Mouse (Mus musculus) spleen, adult 2 months (tissue): Measurements from ENCODE around the gene Zfp764. TPM values are rescaled to one million over a fixed set of nuclear protein-coding genes. Genes with fewer than 3 reads are reported as not detected.
A peak's percentile ranks its signal among the peaks of the same experiment; 100 is the strongest.
"Not testable (repeated sequence)": the region's sequence is repeated elsewhere in the genome, so short reads cannot be mapped to it uniquely, and the experiment has no call there.

Experiments used
- DNase-seq, 2 experiments: peaks; one replicate each; pipeline versions ENCODE4 v3.0.0 to v3.0.0-alpha.2; 2012 to 2021; ENCODE audit warnings: low spot score in 2 of 2, low read depth in 1 of 2
- H3K27ac ChIP-seq: fragments of 200-500 bp; 2 replicates; pipeline ENCODE4 v1.5.1; 2012; ENCODE audit warnings: low read length, inconsistent platforms; ENCODE audit not compliant: insufficient read depth
- H3K27me3 ChIP-seq: fragments of 200-500 bp; 2 replicates; pipeline ENCODE4 v1.6.1; 2012; ENCODE audit warnings: mild to moderate bottlenecking, moderate library complexity, low read length, inconsistent platforms; ENCODE audit not compliant: control insufficient read depth, insufficient read depth
- H3K36me3 ChIP-seq: fragments of 200-500 bp; 2 replicates; pipeline ENCODE4 v1.6.1; 2012; ENCODE audit warnings: mild to moderate bottlenecking, low read length, inconsistent platforms; ENCODE audit not compliant: control insufficient read depth, insufficient read depth
- H3K4me1 ChIP-seq: fragments of 200-500 bp; 2 replicates; pipeline ENCODE4 v1.6.1; 2011; ENCODE audit warnings: inconsistent platforms; ENCODE audit not compliant: control insufficient read depth, insufficient read depth, insufficient read length
- H3K4me3 ChIP-seq: fragments of 200-500 bp; 2 replicates; pipeline ENCODE4 v1.5.1; 2011; ENCODE audit warnings: mild to moderate bottlenecking, inconsistent platforms; ENCODE audit not compliant: insufficient read depth, insufficient read length; ENCODE audit errors: extremely low read depth
- CTCF ChIP-seq: fragments of 200-500 bp; IDR thresholded peaks from 2 replicates; pipeline ENCODE4 v1.5.1; 2011; ENCODE audit warnings: mild to moderate bottlenecking, inconsistent platforms; ENCODE audit not compliant: insufficient read depth, insufficient read length, insufficient replicate concordance; ENCODE audit errors: extremely low read depth
- POLR2A ChIP-seq: fragments of 200-500 bp; IDR thresholded peaks from 2 replicates; pipeline ENCODE4 v1.6.1; 2011; ENCODE audit warnings: low read depth, low read length, inconsistent platforms
- WGBS: fragments of 180-500 bp; shearing (Covaris S2); methylation state at CpG from one replicate; pipeline ENCODE4 v1.1.7; 2018; 5-methylcytosine and 5-hydroxymethylcytosine counted together
- polyA plus RNA-seq: library from polyadenylated mRNA; depleted of rRNA; stranded (reverse); fragments of >200 nt; gene quantifications from 2 replicates; pipeline ENCODE4 v1.2.3, GENCODE M21; 2012

The Zfp764 gene
- polyA plus RNA-seq, 1 experiment: 6.1 TPM

GRCm38 (mm10) chr7:127392251-127392824, 14.3 kb downstream of the Zfp764 start:
- 78% methylated on average over 8 of the region's 8 CpGs for WGBS
- TF ChIP-seq CTCF (no peak), POLR2A (no peak)
- Histone ChIP-seq H3K27ac (no peak overlapping the region), H3K27me3 (no peaks in the 10 kb centered on the region), H3K4me1 (peaks cover 6% of the 10 kb centered on the region; the same call in 1 of the 2 replicates), H3K4me3 (no peak overlapping the region), H3K36me3 (0 out of 2 replicates have a peak, but pooled peaks cover 2% of the 10 kb centered on the region)
- no peak for DNase-seq

DNA sequence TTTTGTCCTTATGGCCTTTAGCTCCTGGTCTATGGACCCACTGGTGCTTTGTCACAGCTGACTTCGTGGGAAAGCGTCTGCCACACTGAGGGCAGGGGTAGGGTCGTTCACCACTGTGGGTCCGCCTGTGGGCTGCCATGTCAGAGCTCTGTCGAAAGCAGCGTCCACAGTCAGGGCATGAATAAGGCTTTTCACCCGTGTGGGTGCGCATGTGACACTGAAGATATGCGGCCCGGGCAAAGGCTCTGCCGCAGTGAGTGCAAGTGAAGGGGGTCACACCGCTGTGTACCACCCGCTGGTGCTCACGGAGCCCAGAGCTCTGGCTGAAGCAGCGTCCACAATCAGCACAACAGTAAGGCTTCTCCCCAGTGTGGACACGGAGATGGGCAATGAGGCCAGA, 15.1 kb downstream of the Zfp764 start:
- H3K27me3 ChIP-seq: no peaks in the 10 kb centered on the region
- H3K36me3 ChIP-seq: 0 out of 2 replicates have a peak, but pooled peaks cover 2% of the 10 kb centered on the region
- no peak overlapping the region for H3K27ac ChIP-seq
- DNase-seq: no peak
- TF ChIP-seq POLR2A (no peak), CTCF (no peak)
- WGBS: 94% methylated on average over 16 of the region's 16 CpGs
- no peak overlapping the region for H3K4me3 ChIP-seq
- peaks cover 6% of the 10 kb centered on the region; the same call in 1 of the 2 replicates for H3K4me1 ChIP-seq

GRCm38 (mm10) chr7:127390306-127390705, 16.3 kb downstream of the Zfp764 start:
- H3K27me3 ChIP-seq: no peaks in the 10 kb centered on the region
- no peak overlapping the region for H3K4me3 ChIP-seq
- H3K4me1 ChIP-seq: peaks cover 6% of the 10 kb centered on the region; the same call in 1 of the 2 replicates
- 89% methylated on average over 7 of the region's 7 CpGs for WGBS
- TF ChIP-seq CTCF (no peak), POLR2A (no peak)
- no peak overlapping the region for H3K27ac ChIP-seq
- 0 out of 2 replicates have a peak, but pooled peaks cover 2% of the 10 kb centered on the region for H3K36me3 ChIP-seq
- DNase-seq: no peak

- not testable (repeated sequence) for H3K4me1 ChIP-seq, H3K4me3 ChIP-seq, DNase-seq, H3K27ac ChIP-seq, H3K27me3 ChIP-seq, H3K36me3 ChIP-seq
Observed at GRCm38 (mm10) chr7:127388201-127388600, 18.4 kb downstream of the Zfp764 start.

DNA sequence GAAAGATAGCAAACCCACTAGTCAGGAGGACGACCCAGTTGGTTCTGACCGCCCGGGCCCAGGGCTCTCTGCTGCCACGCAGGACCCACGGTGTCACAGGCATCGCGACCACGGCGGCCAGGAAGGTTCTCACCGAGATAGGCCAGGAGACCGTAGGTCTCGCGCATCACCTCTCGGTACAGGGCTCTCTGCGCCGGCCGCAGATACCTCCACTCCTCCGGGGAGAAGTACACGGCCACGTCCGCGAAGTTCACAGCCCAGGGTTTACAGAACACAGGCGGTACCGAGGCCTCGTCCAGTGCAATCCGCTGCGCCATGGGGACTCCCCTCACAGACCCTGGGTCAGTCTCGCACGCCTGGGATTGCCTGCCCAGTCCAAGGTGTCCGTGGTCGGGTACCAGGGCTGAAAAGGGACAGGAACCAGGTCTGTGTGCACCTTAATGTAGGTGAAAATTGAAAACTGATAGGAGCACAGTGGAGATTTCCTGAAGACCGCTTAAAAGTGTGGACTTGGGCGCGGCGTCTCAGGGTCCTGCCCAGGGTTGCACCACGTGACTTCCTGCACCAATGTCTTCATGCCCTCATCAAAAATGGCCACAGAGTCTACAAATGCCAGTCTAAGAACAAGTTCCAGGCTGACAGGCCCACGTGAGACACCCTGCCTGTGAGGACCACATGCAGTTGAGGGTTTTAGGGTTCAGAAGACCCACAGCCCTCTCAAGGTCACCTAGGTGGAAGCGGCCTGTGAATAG, 19.8 kb downstream of the Zfp764 start, which contains the start of gene 9130019O22Rik:
9130019O22Rik (minus strand) TSS at position 526 of the 752 bp plus-strand sequence.
- H3K27ac ChIP-seq: peak within 1 kb of the TSS; percentile 65
- H3K4me1 ChIP-seq: no peaks in the 10 kb centered on the region
- no peaks in the 10 kb centered on the region for H3K27me3 ChIP-seq
- peak within 1 kb of the TSS; percentile 86 for H3K4me3 ChIP-seq
- WGBS: 9% methylated on average over 38 of the region's 38 CpGs
- peaks cover 6% of the 10 kb centered on the region; the same call in 1 of the 2 replicates for H3K36me3 ChIP-seq
- DNase-seq: peak; percentile 87 to 93
- TF ChIP-seq CTCF: no peak
- no peak for TF ChIP-seq POLR2A

DNA sequence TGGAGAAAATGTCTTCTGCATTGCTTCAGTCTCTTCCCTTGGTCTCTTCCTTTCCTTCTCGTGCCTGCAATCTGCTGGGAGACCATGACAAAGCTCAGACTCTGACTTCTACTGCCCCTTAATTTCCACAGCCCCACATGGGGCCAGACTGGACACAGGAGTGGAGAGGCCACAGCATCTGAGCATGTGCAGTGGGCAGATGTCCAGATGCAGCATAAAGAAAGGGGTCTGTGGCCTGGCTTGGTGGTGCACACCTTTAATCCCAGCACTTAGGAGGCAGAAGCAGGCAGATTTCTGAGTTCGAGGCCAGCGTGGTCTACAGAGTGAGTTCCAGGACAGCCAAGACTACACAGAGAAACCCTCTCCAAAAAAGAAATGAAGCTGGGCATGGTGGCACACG, 21.1 kb downstream of the Zfp764 start:
- H3K4me1 ChIP-seq, H3K27me3 ChIP-seq, H3K27ac ChIP-seq, DNase-seq, H3K36me3 ChIP-seq, H3K4me3 ChIP-seq: not testable (repeated sequence)
- WGBS: 96% methylated on average over 4 of the region's 4 CpGs

- WGBS: 49% methylated on average over 6 of the region's 6 CpGs
- no peak overlapping the region for H3K4me3 ChIP-seq
- TF ChIP-seq POLR2A (no peak), CTCF (no peak)
- H3K36me3 ChIP-seq: peaks cover 5% of the 10 kb centered on the region
- no peaks in the 10 kb centered on the region for H3K27me3 ChIP-seq
- H3K27ac ChIP-seq: no peak overlapping the region
- H3K4me1 ChIP-seq: peaks cover 3% of the 10 kb centered on the region; the same call in 1 of the 2 replicates
- DNase-seq: no peak
Observed at GRCm38 (mm10) chr7:127378310-127378921, 28.2 kb downstream of the Zfp764 start.
